Mouse (Mus musculus): ENCODE measurements around the gene Pbx1.

Pbx1 gene

GRCm38 (mm10) chr1:168088680-168089079, 343.4 kb downstream of the Pbx1 start:
- no peak for DNase-seq (ENCODE audit: low spot score in 2 of 2)

- no peak for DNase-seq (ENCODE audit: low spot score in 2 of 2)
Observed at GRCm38 (mm10) chr1:168079394-168079767, 352.7 kb downstream of the Pbx1 start.

- DNase-seq (ENCODE audit: low spot score in 2 of 2), result no peak
Observed at GRCm38 (mm10) chr1:168078746-168079393, 353.2 kb downstream of the Pbx1 start.

- DNase-seq (ENCODE audit: low spot score in 2 of 2), result no peak
Observed at GRCm38 (mm10) chr1:168071974-168072373, 360.1 kb downstream of the Pbx1 start.

- no peak for DNase-seq (ENCODE audit: low spot score in 2 of 2)
Observed at GRCm38 (mm10) chr1:168070273-168070910, 361.7 kb downstream of the Pbx1 start.

GRCm38 (mm10) chr1:168069740-168070139, 362.3 kb downstream of the Pbx1 start:
- DNase-seq (ENCODE audit: low spot score in 2 of 2), result no peak
